Mouse (Mus musculus) heart, adult 9 months (tissue): ENCODE data around the gene Myo1g.

Source experiments
- DNase-seq, 2 experiments: peaks; one replicate each; pipeline ENCODE4 v3.0.0; 2022; ENCODE audit warnings: low spot score in 2 of 2

Myo1g gene

DNA sequence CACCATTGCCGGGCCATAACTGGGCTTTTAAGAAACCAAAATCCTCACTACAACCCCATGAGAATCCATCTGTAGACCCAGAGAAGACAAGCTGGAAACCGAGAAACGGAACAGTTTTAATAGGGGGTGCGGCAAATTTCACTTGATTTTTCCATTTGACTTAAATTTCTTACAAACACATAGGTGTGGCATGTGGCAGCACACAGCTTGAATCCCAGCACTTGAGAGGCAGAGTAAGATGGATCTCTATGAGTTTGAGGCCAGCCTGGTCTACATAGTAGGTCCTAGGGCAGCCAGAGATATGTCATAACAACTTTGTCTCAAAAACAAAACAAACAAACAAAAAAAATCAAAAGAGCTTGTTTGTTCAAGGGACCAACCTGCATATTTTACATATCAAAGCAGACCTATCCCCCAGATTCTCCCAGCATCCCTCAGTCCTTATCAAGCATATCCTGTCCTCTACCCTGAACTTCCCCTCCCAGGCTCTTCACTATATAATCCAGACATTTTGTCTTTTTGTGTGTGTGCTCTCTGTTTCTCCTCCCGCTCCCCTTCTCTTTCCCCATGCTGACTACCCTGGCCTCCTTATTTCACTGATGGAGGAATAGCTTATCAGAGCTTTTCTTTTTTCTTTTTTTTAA, 32.6 kb downstream of the Myo1g start:
- no peak for DNase-seq

GRCm38 (mm10) chr11:6487496-6487895, 33.3 kb downstream of the Myo1g start:
- no peak for DNase-seq

DNA sequence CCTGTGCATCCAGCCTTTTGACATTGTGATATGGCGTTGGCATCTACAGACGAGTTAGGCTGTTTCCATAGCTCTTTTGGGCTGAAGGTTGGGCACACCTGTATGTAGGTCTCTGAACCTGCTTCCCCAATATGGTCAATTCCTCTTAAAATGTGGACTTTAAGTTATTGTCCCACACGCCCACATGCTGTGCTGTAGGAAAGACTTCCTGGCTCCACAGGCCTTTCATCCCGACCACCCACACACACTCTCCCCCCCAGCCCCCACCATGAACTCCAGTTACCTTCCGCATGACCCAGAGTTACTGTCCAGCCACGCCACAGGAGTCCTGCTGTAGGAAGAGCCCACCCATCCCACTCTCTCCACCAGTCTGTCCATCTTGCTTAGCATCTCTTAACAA, 33.8 kb downstream of the Myo1g start:
- no peak for DNase-seq

DNA sequence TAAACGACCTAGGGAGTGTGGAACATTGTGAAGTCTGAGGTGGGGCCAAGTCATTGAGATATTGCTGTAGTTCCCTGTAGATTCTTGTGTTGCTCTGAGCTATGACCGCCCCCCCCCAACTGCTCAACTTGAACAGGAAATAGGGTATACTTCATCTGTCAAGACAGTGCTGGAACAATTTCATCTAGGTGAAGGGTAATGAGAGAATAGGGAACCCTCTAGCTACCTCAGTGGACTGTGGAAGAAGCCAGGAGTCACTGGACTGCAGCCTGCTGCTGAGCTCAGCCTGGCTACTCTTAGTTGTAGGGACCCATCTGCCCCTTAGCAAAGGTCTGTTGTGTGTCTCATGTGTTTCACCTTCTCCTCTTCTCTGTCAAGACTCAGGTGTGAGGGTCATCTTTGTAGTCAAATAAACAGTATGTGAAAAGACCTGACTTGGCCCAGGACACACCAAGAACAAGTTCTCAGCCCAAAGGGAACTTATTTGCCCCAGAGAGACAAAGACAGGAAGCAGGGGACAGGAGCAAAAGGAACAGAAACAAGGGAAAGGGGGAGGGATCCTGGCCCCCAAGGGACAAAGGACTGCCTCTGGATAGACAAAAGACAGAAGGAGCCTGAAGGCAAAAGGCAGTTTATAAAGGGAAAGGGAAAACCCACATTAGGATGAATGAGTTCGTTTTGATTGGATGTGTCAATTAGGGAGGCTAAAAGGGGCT, 36.4 kb downstream of the Myo1g start:
- peak in 1 of 2 experiments; percentile 17 for DNase-seq

DNA sequence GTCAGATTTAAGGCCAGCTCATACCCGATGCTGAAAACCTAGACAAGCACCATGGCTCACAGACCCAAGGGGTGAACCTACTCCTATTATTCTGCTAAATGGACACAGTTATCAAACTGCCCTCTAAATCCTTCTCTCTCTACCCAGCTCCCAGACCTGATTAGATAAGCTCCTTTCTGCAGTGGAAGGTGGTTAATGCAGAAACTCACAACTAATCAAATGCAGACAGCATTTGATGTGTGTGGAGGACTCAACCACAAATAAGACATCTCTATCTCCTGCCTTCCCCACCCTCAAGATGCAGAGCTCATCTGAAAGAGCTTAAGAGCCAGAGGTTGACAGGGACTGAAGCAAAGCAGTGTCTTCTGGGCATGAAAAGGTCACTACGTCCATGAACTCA, 37.7 kb downstream of the Myo1g start:
- DNase-seq = no peak

- DNase-seq = no peak
Measured at GRCm38 (mm10) chr11:6481669-6482185, 39.0 kb downstream of the Myo1g start.

DNA sequence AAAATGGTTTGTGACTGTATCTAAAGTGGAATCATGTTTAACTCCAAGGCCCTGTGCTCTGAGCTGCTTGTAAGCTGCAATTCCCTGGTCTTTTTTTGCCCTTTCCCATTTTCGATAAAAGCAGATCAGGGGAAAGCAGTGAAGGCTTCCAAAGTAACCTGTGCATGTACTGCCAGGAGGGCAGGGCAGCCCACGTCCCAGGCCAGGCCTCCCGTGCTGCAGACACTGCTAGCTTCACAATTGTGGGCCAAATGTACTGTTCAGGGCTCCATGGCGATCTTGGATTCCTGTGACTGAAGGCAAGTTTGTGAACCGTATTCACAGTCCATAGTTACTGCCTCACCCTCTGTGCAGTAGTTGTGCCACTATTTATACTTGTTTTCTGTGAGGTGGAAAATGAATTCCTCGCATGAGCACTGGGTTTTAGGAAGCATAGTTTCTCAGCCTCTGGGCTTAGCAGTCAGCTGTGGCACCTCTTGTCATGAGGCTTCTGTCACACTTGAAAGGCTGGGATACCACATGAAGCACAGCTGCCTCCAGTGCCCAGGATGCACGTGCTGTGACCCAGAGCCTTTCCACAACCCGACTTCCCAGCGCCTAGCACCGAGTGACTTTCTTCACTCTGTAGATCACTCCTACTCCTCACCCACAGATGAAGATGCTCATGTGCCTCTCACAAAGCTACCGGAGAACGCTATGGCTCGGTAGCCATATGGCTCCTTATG, 39.9 kb downstream of the Myo1g start:
- no peak for DNase-seq

DNA sequence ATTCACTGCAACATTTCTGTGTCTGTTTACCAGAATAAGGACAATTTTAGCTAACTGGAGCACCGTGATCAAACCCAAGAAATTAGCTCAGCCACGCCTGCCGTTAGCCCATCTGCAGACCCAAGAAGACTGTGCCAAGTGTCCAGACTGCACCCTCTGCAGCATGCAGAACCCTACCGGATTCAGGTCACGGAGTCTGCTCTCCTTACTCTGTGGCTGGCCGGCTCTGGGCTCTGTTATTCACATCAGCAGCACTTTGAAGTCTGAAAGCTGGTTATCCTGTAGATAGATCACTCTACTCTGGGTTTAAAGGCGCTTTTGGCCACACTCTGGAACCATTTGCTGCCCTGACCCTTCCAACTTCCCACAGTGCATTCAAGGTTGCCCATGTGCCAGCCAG, 40.6 kb downstream of the Myo1g start:
- no peak for DNase-seq

DNA sequence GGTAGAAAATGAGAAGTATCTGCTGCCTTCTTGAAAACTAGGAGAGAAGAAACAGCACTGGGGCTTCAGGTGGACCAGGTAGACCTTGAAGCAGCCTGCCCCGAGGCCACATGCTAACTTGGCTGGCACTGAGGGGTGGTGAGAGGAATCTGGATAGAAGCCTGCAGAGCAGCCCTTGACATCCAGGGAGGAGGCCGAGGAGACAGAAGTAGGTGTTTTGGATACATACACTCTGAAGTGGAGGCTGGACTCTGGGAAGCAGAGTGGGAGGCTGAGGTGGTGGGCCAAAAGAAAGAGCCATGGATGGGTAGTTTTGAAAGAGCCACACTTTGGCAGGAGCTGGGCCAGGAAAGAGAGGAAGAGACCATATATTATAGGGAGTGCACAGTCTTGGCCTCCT, 41.5 kb downstream of the Myo1g start:
- no peak for DNase-seq

GRCm38 (mm10) chr11:6477350-6477749, 43.4 kb downstream of the Myo1g start:
- DNase-seq = no peak

DNA sequence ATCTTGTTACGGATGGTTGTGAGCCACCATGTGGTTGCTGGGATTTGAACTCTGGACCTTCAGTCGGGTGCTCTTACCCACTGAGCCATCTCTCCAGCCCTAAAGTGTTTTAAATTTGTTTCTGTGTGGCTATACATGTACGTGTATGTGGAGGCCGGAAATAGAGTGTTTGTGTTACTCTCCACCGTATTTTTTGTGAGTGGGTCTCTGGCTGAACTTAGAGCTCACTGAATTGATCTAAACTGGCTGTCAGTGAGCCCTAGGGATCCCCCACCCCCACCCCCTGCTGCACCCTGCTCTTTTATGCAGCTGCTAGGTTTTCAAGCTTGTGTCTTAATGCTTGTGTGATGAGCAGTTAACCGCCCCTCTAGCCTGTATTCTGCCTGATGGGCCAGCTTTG, 43.9 kb downstream of the Myo1g start:
- no peak for DNase-seq

- peak; percentile 87 to 90 for DNase-seq
Measured at GRCm38 (mm10) chr11:6475867-6476484, 44.8 kb downstream of the Myo1g start, which contains the start of gene Purb. Purb (minus strand) TSS chr11:6475917.

DNA sequence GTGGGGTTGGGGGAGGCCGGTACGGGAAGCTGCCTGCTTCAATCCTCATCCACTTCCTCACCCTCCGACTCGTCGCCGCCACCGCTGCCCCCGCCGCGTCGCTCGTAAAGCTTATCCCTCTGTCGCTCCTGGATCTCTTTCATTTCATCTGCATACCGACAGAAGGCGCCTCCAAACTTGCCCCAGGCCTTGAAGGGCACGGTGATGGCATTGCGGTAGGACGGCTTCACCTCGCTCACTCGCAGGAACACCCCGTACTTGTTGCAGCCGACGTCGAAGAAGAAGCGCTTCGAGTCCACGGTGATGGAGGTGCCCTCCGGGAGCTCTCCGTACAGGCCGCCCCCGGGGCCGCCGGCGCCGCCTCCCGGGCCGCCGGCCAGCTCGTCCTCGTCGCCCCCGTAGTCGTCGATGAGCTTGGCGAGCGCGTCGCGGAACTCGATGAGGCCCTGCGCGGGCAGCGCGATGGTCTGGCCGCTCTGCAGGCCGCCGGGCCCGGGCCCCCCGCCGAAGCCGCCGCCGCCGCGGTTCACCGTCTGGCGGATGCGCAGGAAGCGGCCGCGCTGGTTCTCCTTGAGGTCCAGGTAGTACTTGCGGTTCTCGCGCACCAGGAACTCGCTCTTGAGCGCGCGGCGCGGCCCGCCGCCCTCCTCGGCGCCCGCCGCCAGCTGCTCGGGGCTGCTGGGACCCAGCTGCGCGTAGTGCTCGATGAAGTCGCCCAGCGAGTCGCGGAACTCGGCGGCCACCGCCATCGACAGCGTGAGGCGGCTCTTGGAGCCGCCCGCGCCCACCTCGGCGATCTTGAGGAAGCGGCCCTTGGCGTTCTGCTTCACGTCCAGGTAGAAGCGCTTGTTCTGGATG, 45.7 kb downstream of the Myo1g start:
- DNase-seq = peak; percentile 42 to 44

- DNase-seq = no peak
Measured at GRCm38 (mm10) chr11:6474381-6474780, 46.4 kb downstream of the Myo1g start.

GRCm38 (mm10) chr11:6472076-6472475, 48.7 kb downstream of the Myo1g start:
- no peak for DNase-seq

DNA sequence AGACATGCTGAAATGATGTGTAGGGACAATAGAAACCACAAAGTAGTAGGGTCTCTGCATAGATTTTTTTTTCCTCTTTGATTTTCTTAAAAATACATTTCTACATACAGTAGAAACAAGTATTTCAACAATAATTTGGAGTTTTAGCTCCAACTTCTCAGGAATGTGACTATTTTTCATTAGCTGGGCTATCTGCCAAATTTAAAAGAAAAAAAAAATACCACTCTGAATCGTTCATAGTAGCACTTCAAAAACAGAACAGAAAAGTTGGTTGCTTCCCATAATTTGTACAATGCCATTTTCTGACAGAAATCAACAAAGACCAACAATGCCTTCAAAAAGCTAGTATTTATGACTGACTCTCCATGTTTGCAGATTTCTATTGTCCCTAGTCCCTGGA, 49.3 kb downstream of the Myo1g start:
- no peak for DNase-seq

DNA sequence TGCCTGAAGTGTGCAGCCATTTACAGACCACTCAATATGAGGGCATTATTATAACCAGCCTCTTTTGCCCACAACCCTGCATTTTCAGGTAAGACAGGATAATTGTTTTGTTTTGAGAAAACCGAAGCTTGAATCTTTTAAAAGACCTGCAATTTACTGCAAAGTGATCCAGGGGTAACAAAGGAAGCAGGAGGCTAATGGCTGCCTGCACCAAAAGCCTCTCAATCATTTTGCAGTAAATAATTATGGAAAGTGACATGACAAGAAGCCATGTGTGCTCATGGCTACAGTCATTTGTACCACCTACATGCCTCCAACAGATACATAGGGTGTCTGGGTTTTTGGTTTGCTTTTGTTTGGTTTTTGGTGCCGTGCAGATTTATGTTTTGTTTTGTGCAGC, 49.7 kb downstream of the Myo1g start:
- DNase-seq = no peak

GRCm38 (mm10) chr11:6468541-6468940, 52.2 kb downstream of the Myo1g start:
- no peak for DNase-seq

GRCm38 (mm10) chr11:6465122-6465521, 55.6 kb downstream of the Myo1g start:
- DNase-seq = peak in 1 of 2 experiments; percentile 33

GRCm38 (mm10) chr11:6463159-6463837, 57.5 kb downstream of the Myo1g start:
- DNase-seq = no peak
